Mouse (Mus musculus) embryonic fibroblast, embryonic 13.5 days (primary cell): Measurements from ENCODE around the gene Nell2.

Source experiments
- CTCF ChIP-seq: IDR thresholded peaks from 2 replicates; pipeline ENCODE4 v1.5.1; 2011; ENCODE audit warnings: mild to moderate bottlenecking, control low read depth, low read length, moderate library complexity, borderline replicate concordance; ENCODE audit not compliant: insufficient read depth
- POLR2A ChIP-seq: IDR thresholded peaks from 2 replicates; pipeline ENCODE4 v1.6.1; 2011; ENCODE audit warnings: low read depth, mild to moderate bottlenecking, control low read depth, low read length, moderate library complexity

DNA sequence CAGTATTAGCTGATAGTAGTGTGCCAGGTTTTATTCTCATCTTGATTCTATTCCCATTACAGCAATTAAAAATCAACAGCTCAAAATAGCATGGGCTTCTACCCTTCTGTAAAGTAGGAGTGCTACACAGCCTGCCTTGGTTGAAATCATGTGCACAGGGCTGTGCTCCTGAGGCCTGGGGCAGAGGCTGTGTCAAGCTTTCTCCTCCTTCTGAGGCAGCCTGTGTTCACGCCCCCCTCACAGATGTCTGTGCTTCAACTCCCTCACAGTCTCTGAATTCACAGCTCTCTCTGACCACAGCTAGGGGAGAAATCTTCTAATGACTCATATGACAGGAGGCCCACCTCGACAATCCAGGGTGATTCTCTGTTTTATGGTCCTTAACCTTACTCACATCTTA is 197.4 kb downstream of the Nell2 start:
- TF ChIP-seq CTCF = no peak
- no peak for TF ChIP-seq POLR2A
